Mouse (Mus musculus): Measurements from ENCODE around the gene Ripply2. TPM values are rescaled to one million over a fixed set of nuclear protein-coding genes. Genes with fewer than 3 reads are reported as not detected.

Gene Ripply2
- polyA plus RNA-seq, 1 experiment = not detected

- TF ChIP-seq GATA1 (IDR thresholded peaks at IDR 0.05; ENCODE audit: low read length) = no peak
Measured at GRCm38 (mm10) chr9:87005435-87005779, 9.9 kb upstream of the Ripply2 start.

GRCm38 (mm10) chr9:87008507-87008906 is 6.8 kb upstream of the Ripply2 start:
- TF ChIP-seq GATA1 (IDR thresholded peaks at IDR 0.05; ENCODE audit: low read length) = no peak

GRCm38 (mm10) chr9:87008919-87009318 is 6.4 kb upstream of the Ripply2 start:
- TF ChIP-seq GATA1 (IDR thresholded peaks at IDR 0.05; ENCODE audit: low read length) = no peak

- no peak for TF ChIP-seq GATA1 (IDR thresholded peaks at IDR 0.05; ENCODE audit: low read length)
Measured at GRCm38 (mm10) chr9:87015938-87016294, 579 bp downstream of the Ripply2 start.

- TF ChIP-seq GATA1 (IDR thresholded peaks at IDR 0.05; ENCODE audit: low read length) = no peak
Measured at GRCm38 (mm10) chr9:87021778-87022523, 6.6 kb downstream of the Ripply2 start, which contains the start of gene Cyb5r4. Cyb5r4 (plus strand) TSS chr9:87022014.

- no peak for TF ChIP-seq GATA1 (IDR thresholded peaks at IDR 0.05; ENCODE audit: low read length)
Measured at GRCm38 (mm10) chr9:87025764-87026163, 10.4 kb downstream of the Ripply2 start.

- TF ChIP-seq GATA1 (IDR thresholded peaks at IDR 0.05; ENCODE audit: low read length) = no peak
Measured at GRCm38 (mm10) chr9:87027423-87028084, 12.2 kb downstream of the Ripply2 start.

GRCm38 (mm10) chr9:87032196-87032595 is 16.9 kb downstream of the Ripply2 start:
- TF ChIP-seq GATA1 (IDR thresholded peaks at IDR 0.05; ENCODE audit: low read length) = no peak

DNA sequence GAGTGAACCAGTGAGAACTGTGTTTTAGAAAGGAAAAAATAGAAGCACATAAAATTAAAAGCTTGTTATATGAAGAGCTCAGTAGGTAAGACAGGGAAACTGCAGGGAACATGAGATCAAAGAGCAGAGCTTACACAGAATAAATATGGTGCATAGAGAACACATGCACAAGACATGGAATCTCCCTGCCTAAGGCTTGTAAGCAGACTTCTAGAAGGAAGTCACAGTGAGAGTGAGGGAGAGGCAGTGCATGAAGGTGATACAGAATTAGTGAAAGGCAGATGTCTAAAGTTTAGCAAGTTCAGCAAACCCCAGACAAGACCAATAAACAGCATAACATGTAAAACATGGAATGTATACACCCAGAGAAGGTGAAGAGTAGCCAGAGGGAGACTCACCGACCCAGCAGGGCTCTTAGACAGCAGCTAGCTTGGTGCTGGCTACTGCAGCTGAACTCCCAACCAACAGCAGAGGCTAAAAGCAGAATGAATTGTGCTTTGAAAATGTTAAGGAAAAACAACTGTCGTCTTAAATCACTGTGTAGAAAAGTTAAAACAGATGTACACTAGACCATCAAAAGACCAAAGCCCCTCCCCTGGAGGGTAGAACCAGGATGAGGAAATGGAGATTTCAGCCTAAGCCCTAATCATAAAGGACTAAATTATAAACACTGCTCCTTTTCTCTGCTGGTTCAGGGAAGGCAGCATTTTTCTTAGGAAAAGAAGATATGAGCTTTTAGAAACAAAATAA is 19.7 kb downstream of the Ripply2 start:
- no peak for TF ChIP-seq GATA1 (IDR thresholded peaks at IDR 0.05; ENCODE audit: low read length)

- TF ChIP-seq GATA1 (IDR thresholded peaks at IDR 0.05; ENCODE audit: low read length) = no peak
Measured at GRCm38 (mm10) chr9:87049425-87049824, 34.1 kb downstream of the Ripply2 start.

- no peak for TF ChIP-seq GATA1 (IDR thresholded peaks at IDR 0.05; ENCODE audit: low read length)
Measured at GRCm38 (mm10) chr9:87055547-87056235, 40.4 kb downstream of the Ripply2 start.

DNA sequence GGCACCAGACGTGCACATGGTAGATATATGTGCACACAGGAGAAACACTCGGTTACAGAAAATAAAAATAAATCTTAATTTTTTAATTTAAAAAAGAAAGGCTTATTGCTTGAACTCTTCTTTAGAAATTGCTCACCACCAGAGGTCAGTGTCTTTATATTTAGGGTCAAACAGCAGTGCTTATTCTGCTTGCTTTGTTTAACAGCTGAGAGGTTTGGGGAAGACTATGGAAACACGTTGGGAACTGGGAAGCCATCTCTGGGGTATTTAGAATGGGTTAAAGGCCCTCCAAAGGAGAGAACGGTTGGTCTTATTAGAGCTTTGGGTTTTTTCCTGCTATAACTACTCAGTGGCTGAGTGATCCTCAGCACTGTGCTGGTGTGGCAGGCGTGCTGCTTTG is 47.0 kb downstream of the Ripply2 start:
- no peak for TF ChIP-seq GATA1 (IDR thresholded peaks at IDR 0.05; ENCODE audit: low read length)

DNA sequence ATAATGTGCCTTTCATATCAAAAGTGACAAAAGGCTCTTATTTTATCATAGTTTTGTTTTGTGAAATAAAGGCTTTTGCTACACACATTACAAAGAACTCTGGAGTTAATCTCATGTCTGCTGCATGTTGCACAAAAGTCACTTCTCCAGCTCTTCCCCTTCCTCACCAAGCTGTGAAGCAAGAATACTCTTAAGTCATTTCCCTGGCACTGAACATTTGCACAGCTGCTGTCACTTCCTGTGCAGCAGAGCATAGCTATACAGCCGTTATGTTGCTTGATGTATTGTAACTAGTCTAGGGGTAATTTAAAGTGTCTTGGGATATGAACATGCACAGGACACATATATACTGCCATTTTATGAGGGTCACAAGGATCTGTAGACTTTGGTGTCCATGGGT is 52.8 kb downstream of the Ripply2 start:
- no peak for TF ChIP-seq GATA1 (IDR thresholded peaks at IDR 0.05; ENCODE audit: low read length)

Other genes starting within 250 kb of the Ripply2 start
- not detected in 2 replicates for gene Snap91, start 134.9 kb upstream of the Ripply2 start, polyA plus RNA-seq (2012)
- 10.5 and 15.7 TPM in 2 replicates for gene Cyb5r4, start 6.5 kb downstream of the Ripply2 start, polyA plus RNA-seq (2012)
- not detected in 2 replicates for gene Mrap2, start 128.8 kb downstream of the Ripply2 start, polyA plus RNA-seq (2012)
- gene Cep162, start 240.0 kb downstream of the Ripply2 start, polyA plus RNA-seq (2012) = 0.51 and 0.70 TPM in 2 replicates